Mouse (Mus musculus) embryonic fibroblast, embryonic 13.5 days (primary cell): ENCODE measurements around the gene Fstl4.

Source experiments
- CTCF ChIP-seq: IDR thresholded peaks from 2 replicates; pipeline ENCODE4 v1.5.1; 2011; ENCODE audit warnings: mild to moderate bottlenecking, control low read depth, low read length, moderate library complexity, borderline replicate concordance; ENCODE audit not compliant: insufficient read depth
- POLR2A ChIP-seq: IDR thresholded peaks from 2 replicates; pipeline ENCODE4 v1.6.1; 2011; ENCODE audit warnings: low read depth, mild to moderate bottlenecking, control low read depth, low read length, moderate library complexity

DNA sequence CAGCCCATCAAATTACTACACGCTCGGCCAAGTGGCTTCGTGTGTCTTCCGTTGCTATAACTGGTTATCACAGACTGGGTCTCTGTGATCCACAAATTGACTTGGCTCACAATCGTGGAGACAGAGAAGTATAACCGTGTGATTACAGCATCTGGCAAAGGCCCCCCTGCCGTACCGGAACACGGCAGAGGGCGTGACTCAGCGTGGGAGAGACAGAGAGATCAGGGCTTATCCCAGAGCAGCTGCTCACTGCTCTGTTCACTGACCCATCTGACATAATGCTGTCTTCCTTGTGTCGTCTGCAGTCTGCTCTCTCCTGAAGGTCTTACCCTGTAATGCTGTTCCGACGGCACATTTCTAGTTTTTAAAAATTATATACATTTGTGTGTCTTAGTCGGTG is 36.0 kb upstream of the Fstl4 start:
- TF ChIP-seq CTCF (no peak), POLR2A (no peak)
